Mouse (Mus musculus) limb, embryonic 14.5 days (tissue): Measurements from ENCODE around the gene Cdh1. TPM values are rescaled to one million over a fixed set of nuclear protein-coding genes. Genes with fewer than 3 reads are reported as not detected.
"Not testable (repeated sequence)": the region's sequence is repeated elsewhere in the genome, so short reads cannot be mapped to it uniquely, and the experiment has no call there.

Experiments used
- ATAC-seq: fragments of 200-750 bp; cut with Nextera tagmentation; 2 replicates; pipeline ENCODE4 v1.8.0; 2017; ENCODE audit warnings: low read depth, moderate number of reproducible peaks, moderate TSS enrichment; ENCODE audit not compliant: low FRiP score
- DNase-seq: peaks from one replicate; pipeline ENCODE4 v3.0.0-alpha.2; 2015; ENCODE audit warnings: low spot score
- H3K27ac ChIP-seq: fragments of 300-500 bp; sonication (generic); replicated peaks from 2 replicates; pipeline ENCODE4 v1.5.1; 2014; ENCODE audit warnings: low read depth, mild to moderate bottlenecking, low read length, moderate library complexity, mixed read lengths
- H3K27me3 ChIP-seq: fragments of 300-500 bp; sonication (generic); 2 replicates; pipeline ENCODE4 v1.6.1; 2014; ENCODE audit warnings: low read length, mixed read lengths; ENCODE audit not compliant: control insufficient read depth, insufficient read depth
- H3K36me3 ChIP-seq: fragments of 300-500 bp; sonication (generic); 2 replicates; pipeline ENCODE4 v1.6.1; 2014; ENCODE audit warnings: mild to moderate bottlenecking, low read length, moderate library complexity, mixed read lengths; ENCODE audit not compliant: control insufficient read depth, insufficient read depth
- H3K4me1 ChIP-seq: fragments of 300-500 bp; sonication (generic); 2 replicates; pipeline ENCODE4 v1.6.1; 2014; ENCODE audit warnings: antibody characterized with exemption, low read length, mixed read lengths; ENCODE audit not compliant: control insufficient read depth, insufficient read depth
- H3K4me2 ChIP-seq: fragments of 300-500 bp; sonication (generic); replicated peaks from 2 replicates; pipeline ENCODE4 v1.6.1; 2014; ENCODE audit warnings: low read depth, mild to moderate bottlenecking, low read length, moderate library complexity; ENCODE audit not compliant: severe bottlenecking
- H3K4me3 ChIP-seq: fragments of 300-500 bp; sonication (generic); replicated peaks from 2 replicates; pipeline ENCODE4 v1.5.1; 2014; ENCODE audit warnings: low read length
- H3K9ac ChIP-seq: fragments of 300-500 bp; sonication (generic); 2 replicates; pipeline ENCODE4 v1.6.1; 2014; ENCODE audit warnings: mild to moderate bottlenecking, low read depth, low read length, moderate library complexity; ENCODE audit not compliant: severe bottlenecking
- H3K9me3 ChIP-seq: fragments of 300-500 bp; sonication (generic); 2 replicates; pipeline ENCODE4 v1.6.1; 2016; ENCODE audit warnings: low read length; ENCODE audit not compliant: control insufficient read depth
- POLR2A ChIP-seq: fragments of 200-500 bp; IDR thresholded peaks from 2 replicates; pipeline ENCODE4 v1.8.0; 2012; ENCODE audit warnings: inconsistent platforms, mild to moderate bottlenecking, moderate library complexity, borderline replicate concordance; ENCODE audit not compliant: insufficient read depth, insufficient read length; ENCODE audit errors: extremely low read depth
- WGBS: fragments of 180-500 bp; shearing (Covaris S2); extraction: QIAGEN DNeasy Blood & Tissue Kit; methylation state at CpG from one replicate; pipeline ENCODE4 v1.1.7; 2014; 5-methylcytosine and 5-hydroxymethylcytosine counted together
- polyA plus RNA-seq, 2 experiments: library from polyadenylated mRNA; depleted of rRNA in 1 of 2; stranded (reverse) in 1 of 2; unstranded in 1 of 2; fragments of >200 nt; fragmentation: Nextera tagmentation in 1 of 2; extraction: Ambion mirVana in 1 of 2; gene quantifications; 2 replicates each; pipeline versions ENCODE4 v1.2.1 to v1.2.3; 2012 to 2014

The Cdh1 gene
- polyA plus RNA-seq, 2 experiments: 25.2 to 58.6 TPM

DNA sequence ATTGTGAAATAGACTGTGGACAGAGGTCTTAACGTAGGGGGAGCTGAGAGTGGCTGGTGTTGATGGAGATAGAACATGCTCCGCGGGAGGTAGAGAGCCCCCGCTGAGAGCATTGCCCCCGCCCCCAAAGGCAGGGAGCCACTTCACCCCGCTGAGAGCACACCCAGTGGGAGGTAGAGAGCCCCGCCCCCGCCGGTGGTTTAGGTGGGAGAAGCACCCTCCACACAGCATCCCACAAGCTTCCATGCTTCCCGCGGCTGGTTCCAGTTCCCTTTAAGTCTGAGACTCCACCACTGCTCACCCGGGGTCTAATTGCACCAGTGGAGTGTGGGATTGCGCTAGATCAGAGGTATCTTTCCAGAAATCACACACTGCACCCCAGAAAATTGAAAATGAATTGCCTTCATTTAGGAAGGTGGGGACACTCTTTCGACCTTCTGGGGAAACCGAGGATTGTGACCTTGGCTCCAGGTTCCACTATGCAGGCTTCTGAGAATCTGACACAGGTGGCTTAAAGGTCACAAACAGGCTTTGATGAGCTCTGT lies 3.5 kb downstream of the Cdh1 start:
- no peaks in the 10 kb centered on the region for H3K36me3 ChIP-seq
- H3K27ac ChIP-seq: no peak overlapping the region
- peaks cover 11% of the 10 kb centered on the region; the same call in 1 of the 2 replicates for H3K4me1 ChIP-seq
- no peak overlapping the region for H3K4me2 ChIP-seq
- WGBS: 43% methylated on average over 9 of the region's 15 CpGs
- no peak overlapping the region for H3K9ac ChIP-seq
- peaks cover 50% of the 10 kb centered on the region for H3K27me3 ChIP-seq
- no peak for TF ChIP-seq POLR2A
- no peak for ATAC-seq
- no peak for DNase-seq
- no peak overlapping the region for H3K4me3 ChIP-seq
- H3K9me3 ChIP-seq: no peaks in the 10 kb centered on the region

DNA sequence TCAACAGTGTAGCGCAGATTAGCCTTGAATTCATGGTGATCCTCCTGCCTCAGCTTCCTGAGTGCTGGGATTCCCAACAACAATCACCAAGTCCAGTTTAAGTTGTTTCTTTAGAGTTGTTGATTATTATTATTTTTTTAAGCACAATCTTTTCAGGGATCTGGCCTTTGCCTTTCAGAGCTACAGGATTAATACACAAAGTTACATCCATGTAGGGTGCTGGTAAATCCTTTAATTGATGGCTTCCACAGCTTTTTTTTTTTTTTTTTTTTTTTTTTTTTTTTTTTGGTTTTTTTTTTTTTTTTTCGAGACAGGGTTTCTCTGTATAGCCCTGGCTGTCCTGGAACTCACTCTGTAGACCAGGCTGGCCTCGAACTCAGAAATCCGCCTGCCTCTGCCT lies 4.6 kb downstream of the Cdh1 start:
- ATAC-seq, H3K27ac ChIP-seq, DNase-seq, H3K9ac ChIP-seq, H3K9me3 ChIP-seq, H3K4me2 ChIP-seq, H3K36me3 ChIP-seq, H3K4me3 ChIP-seq: not testable (repeated sequence)
- H3K27me3 ChIP-seq: peaks cover 39% of the 10 kb centered on the region
- WGBS: 94% methylated on average over 4 of the region's 4 CpGs
- peaks cover 11% of the 10 kb centered on the region; the same call in 1 of the 2 replicates for H3K4me1 ChIP-seq

DNA sequence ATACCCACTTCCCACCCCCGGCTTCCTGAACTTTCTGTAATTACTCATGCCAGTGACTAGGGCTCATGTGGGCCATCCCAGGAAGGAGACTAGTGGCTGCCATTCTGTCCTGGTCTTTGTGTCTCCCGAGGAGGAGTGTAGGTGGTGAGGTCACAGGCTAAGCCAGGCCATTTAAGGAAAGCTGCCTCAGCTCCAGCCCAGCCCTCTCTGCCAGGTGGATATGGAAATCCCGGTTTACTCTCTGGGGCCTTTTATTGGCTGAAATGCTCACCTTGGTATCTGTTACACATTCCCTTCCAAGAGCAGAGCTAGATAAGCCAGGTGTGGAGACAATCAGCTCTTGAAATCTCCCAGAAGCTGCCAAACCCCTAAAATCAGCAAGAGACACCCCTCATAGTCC lies 5.3 kb downstream of the Cdh1 start:
- no peak for DNase-seq
- Histone ChIP-seq H3K9ac (no peak overlapping the region), H3K27me3 (peaks cover 33% of the 10 kb centered on the region), H3K27ac (no peak overlapping the region), H3K4me1 (peaks cover 7% of the 10 kb centered on the region; the same call in 1 of the 2 replicates), H3K4me3 (no peak overlapping the region), H3K9me3 (no peaks in the 10 kb centered on the region), H3K4me2 (no peak overlapping the region), H3K36me3 (no peaks in the 10 kb centered on the region)
- no peak for ATAC-seq
- no peak for TF ChIP-seq POLR2A
- 45% methylated on average over 3 of the region's 3 CpGs for whole genome bisulfite sequencing

DNA sequence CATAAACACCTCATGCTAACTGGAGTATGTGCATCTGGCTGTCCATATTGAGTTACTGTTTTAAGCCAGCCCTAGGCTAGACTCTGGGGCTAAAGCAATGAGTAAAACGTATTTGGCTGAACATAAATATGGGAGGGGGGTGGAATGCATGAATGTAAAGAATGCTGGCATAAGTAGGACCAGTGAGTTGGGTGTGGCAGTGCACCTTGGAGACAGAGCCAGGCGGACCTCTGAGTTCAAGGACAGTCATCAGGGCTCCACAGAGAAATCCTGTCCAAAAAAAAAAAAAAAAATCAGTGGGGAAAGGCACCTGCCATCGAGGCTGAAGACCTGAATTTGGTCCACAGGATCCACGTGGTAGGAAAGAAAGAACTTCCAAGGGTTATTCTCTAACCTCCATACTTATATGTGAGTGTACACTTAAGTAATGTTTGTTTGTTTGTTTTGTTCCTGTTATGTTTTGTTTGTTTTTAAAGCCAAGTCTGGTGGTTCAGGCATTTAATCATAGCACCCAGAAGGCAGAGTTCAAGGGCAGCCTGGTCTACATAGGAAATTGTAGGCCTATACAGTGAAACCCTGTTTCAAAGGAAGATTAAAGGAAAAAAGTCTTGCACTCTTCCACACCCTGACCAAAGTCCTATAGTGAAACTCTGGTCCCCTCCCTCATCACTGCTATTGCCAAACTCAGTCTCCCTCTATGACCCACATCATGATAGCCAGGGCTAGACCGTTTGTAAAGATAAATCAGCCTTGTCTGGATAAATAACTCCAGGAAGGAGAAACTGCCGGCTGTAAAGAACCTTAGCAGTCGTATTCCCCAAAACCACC lies 6.1 kb downstream of the Cdh1 start:
- Histone ChIP-seq H3K4me1 (no peaks in the 10 kb centered on the region), H3K27ac (no peak overlapping the region), H3K9me3 (no peaks in the 10 kb centered on the region), H3K36me3 (no peaks in the 10 kb centered on the region), H3K27me3 (peaks cover 24% of the 10 kb centered on the region), H3K4me3 (no peak overlapping the region), H3K9ac (no peak overlapping the region), H3K4me2 (no peak overlapping the region)
- DNase-seq (no peak), ATAC-seq (no peak)
- TF ChIP-seq POLR2A: no peak
- 60% methylated on average over 7 of the region's 7 CpGs for WGBS

DNA sequence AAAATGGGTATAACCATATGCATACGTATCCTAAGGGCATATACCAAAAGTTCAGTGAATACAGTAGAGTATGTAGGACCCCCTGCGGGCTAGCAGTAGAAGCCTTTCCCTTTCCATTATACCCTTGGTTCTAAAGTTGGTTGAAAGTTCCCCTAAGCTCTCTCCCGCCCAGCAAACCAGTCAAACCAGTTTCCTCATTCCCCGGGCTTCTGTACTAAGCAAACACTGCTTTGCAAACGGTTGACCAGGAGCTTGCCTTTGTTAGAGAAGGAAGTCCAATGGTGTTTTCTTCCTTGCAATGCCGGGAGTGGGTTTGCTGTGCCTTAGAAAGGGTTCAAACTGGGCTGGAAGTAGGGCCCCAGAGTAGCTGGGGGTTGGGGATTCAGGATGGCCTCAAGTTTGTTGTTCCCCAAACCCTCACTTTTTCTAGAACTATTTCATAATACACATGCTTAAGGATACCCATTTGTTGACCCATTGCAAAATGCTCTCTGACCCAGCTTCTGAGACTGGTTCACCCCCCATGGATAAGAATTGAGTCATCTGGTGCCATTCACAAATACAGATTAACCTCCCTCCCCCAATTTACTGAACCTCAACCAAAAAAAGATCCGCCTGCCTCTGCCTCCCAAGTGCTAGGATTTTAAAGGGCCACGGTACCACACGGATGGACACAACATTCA lies 7.9 kb downstream of the Cdh1 start:
- Histone ChIP-seq H3K36me3 (no peaks in the 10 kb centered on the region), H3K27ac (no peak overlapping the region), H3K4me2 (no peak overlapping the region), H3K27me3 (peaks cover 9% of the 10 kb centered on the region), H3K4me3 (no peak overlapping the region), H3K4me1 (0 out of 2 replicates have a peak, but pooled peaks cover 2% of the 10 kb centered on the region), H3K9me3 (no peaks in the 10 kb centered on the region), H3K9ac (no peak overlapping the region)
- 76% methylated on average over 9 of the region's 9 CpGs for WGBS
- DNase-seq: no peak
- no peak for ATAC-seq
- no peak for TF ChIP-seq POLR2A
